15 mouse cellular contexts compared by ENCODE assay signal in the genomic region with DNA sequence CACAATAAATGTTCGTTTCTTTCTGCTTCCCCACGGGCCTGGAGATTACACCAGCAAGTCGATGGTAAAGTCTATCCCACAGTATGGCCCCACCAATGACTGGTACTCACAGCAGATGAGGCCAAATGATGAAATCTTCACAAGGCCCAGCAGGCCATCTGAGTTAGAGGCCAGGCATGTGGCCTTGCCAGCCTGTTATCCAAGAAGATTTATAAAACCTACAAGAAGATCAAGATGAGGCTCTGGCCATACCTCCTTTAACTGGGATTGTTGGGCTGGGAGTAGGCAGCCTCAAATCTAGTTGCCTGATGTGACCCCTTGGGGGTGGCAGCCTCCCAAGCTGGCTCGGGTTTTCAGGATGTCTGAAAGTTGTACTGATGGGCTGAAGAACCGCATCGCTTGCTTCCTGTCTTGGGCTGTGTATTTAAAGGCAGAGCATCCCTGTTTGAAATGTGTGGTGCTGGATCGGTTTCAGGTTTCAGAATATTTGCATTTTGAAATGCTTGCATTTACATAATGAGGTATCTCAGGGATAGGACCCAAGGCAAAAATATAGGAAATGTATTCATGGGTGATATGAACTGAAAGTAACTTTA.
DNase-seq lines count a peak whose midpoint lies in the region.
"Had no signal": no experiment of that assay in that cellular context is flagged by ENCODE, and none has a peak within 500 bp of the region (broad histone marks: within the 10 kb centered on the region; RNA-seq: fewer than 3 reads in every experiment).

No protein-coding gene starts in this region.

- DNase-seq in adrenal gland, adult 2 months, result peak; percentile 68
- no peak for DNase-seq in adrenal gland, postnatal 10 days
- DNase-seq in right cerebral cortex, adult 18-20 months, result peak; percentile 36
- DNase-seq in right cerebral cortex, adult 2 months (ENCODE audit: low spot score in 2 of 2), result no peak
- DNase-seq in NIH3T3 (ENCODE audit: low read depth), result peak; percentile 6
- DNase-seq in brain, adult 2 months (ENCODE audit: low read depth, low spot score), result peak; percentile 54
- no peak for DNase-seq in gastrocnemius, postnatal 14 days
- DNase-seq: cerebellum, adult 11 months; cerebellum, adult 8-10 months; cerebellum, postnatal 14 days; embryo, embryonic 11 days; gastrocnemius, adult 2 months; gastrocnemius, postnatal 36 days; heart, adult 11 months; heart, postnatal 36 days had no signal

- intact Hi-C loops in gastrocnemius, postnatal 14 days (cut with DNase I; ENCODE audit: low total_unique reads), result no loop called here

Comparison
In these comparisons a context has a peak if more than half of its experiments do, and no peak if none do; other contexts are left out.
1. DNase-seq: peak in adrenal gland, adult 2 months (single experiment), right cerebral cortex, adult 18-20 months (single experiment), NIH3T3 (single experiment) and brain, adult 2 months (single experiment); none in adrenal gland, postnatal 10 days (single experiment), right cerebral cortex, adult 2 months (0 of 2) and gastrocnemius, postnatal 14 days (single experiment).